Mouse (Mus musculus): ENCODE data around the gene Siah1b.

GRCm38 (mm10) chrX:164035401-164035800, 40.9 kb downstream of the Siah1b start:
- TF ChIP-seq CTCF (IDR thresholded peaks at IDR 0.05; ENCODE audit: borderline replicate concordance, control insufficient read depth, extremely low read depth, insufficient read depth, low read length, poor library complexity), result no peak
- no peak for TF ChIP-seq POLR2A (IDR thresholded peaks at IDR 0.05; ENCODE audit: control insufficient read depth, extremely low read depth, insufficient read depth, low read length, poor library complexity)

Measured in thymus, adult 2 months (tissue).